Mouse (Mus musculus) lung, postnatal 0 days (tissue): ENCODE measurements at regions not wholly inside any gene's neighbourhood (a gene's known extent, or its start where the extent isn't known, plus 50 kb on each side); places are given as distances from the start of the nearest gene placed in this dataset.

Experiments used
- CTCF ChIP-seq: IDR thresholded peaks from 2 replicates; pipeline ENCODE4 v1.5.1; 2016; ENCODE audit warnings: antibody characterized with exemption, mild to moderate bottlenecking
- EP300 ChIP-seq: IDR thresholded peaks from 2 replicates; pipeline ENCODE4 v1.6.1; 2016; ENCODE audit warnings: antibody characterized with exemption, mild to moderate bottlenecking, control low read depth

- TF ChIP-seq EP300 = no peak
- no peak for TF ChIP-seq CTCF
Observed at GRCm38 (mm10) chr6:93297975-93298374, 354.7 kb upstream of the Adamts9 start.
